Mouse (Mus musculus) cerebellum, postnatal 4 days (tissue): ENCODE measurements at regions not wholly inside any gene's neighbourhood (a gene's known extent, or its start where the extent isn't known, plus 50 kb on each side); places are given as distances from the start of the nearest gene placed in this dataset.

ENCODE experiments used
- DNase-seq, 2 experiments: peaks; one replicate each; pipeline ENCODE4 v3.0.0; 2022; ENCODE audit warnings: low spot score in 2 of 2, mixed read lengths in 1 of 2

GRCm38 (mm10) chr13:105377038-105377437 lies 66.4 kb upstream of the Htr1a start:
- DNase-seq = peak; percentile 53 to 72

- no peak for DNase-seq
Measured at GRCm38 (mm10) chr13:105378587-105378986, 64.9 kb upstream of the Htr1a start.

GRCm38 (mm10) chr13:105387016-105387772 lies 56.2 kb upstream of the Htr1a start:
- no peak for DNase-seq
